Mouse (Mus musculus): Measurements from ENCODE around the gene Mpdu1. TPM values are rescaled to one million over a fixed set of nuclear protein-coding genes. Genes with fewer than 3 reads are reported as not detected.
"Not testable (repeated sequence)": the region's sequence is repeated elsewhere in the genome, so short reads cannot be mapped to it uniquely, and the experiment has no call there.

The Mpdu1 gene
- total RNA-seq, 2 experiments from 2014 or later = 7.5 to 9.5 TPM

- no peak for DNase-seq (ENCODE audit: low spot score)
Measured at GRCm38 (mm10) chr11:69665457-69665960, 3.1 kb upstream of the Mpdu1 start.

GRCm38 (mm10) chr11:69664841-69665240, 2.4 kb upstream of the Mpdu1 start:
- DNase-seq (ENCODE audit: low spot score) = no peak

GRCm38 (mm10) chr11:69663795-69664194, 1.4 kb upstream of the Mpdu1 start:
- peak; percentile 35 for DNase-seq (ENCODE audit: low spot score)

- no peak for DNase-seq (ENCODE audit: low spot score)
Measured at GRCm38 (mm10) chr11:69662967-69663671, 677 bp upstream of the Mpdu1 start.

- DNase-seq (ENCODE audit: low spot score) = no peak
Measured at GRCm38 (mm10) chr11:69661221-69661881, 1.1 kb downstream of the Mpdu1 start.

GRCm38 (mm10) chr11:69657462-69657881, 5.0 kb downstream of the Mpdu1 start:
- DNase-seq (ENCODE audit: low spot score) = no peak

GRCm38 (mm10) chr11:69656617-69657461, 5.6 kb downstream of the Mpdu1 start:
- peak; percentile 47 for DNase-seq (ENCODE audit: low spot score)

- no peak for DNase-seq (ENCODE audit: low spot score)
Measured at GRCm38 (mm10) chr11:69656065-69656455, 6.4 kb downstream of the Mpdu1 start.

- peak; percentile 45 for DNase-seq (ENCODE audit: low spot score)
Measured at GRCm38 (mm10) chr11:69655264-69656064, 7.0 kb downstream of the Mpdu1 start, which contains the start of gene Sox15. Sox15 (plus strand) TSS chr11:69655314.

GRCm38 (mm10) chr11:69654760-69655159, 7.7 kb downstream of the Mpdu1 start:
- DNase-seq (ENCODE audit: low spot score) = no peak

- DNase-seq (ENCODE audit: low spot score) = no peak
Measured at GRCm38 (mm10) chr11:69653399-69653798, 9.0 kb downstream of the Mpdu1 start.

- DNase-seq (ENCODE audit: low spot score) = no peak
Measured at GRCm38 (mm10) chr11:69645860-69646259, 16.6 kb downstream of the Mpdu1 start.

- no peak for DNase-seq (ENCODE audit: low spot score)
Measured at GRCm38 (mm10) chr11:69635471-69635870, 27.0 kb downstream of the Mpdu1 start.

- DNase-seq (ENCODE audit: low spot score) = peak; percentile 41
Measured at GRCm38 (mm10) chr11:69633128-69633866, 29.1 kb downstream of the Mpdu1 start.

- DNase-seq (ENCODE audit: low spot score) = peak; percentile 100
Measured at GRCm38 (mm10) chr11:69632284-69633089, 30.0 kb downstream of the Mpdu1 start, which contains the start of gene Fxr2. Fxr2 (plus strand) TSS chr11:69632990.

- DNase-seq (ENCODE audit: low spot score) = no peak
Measured at GRCm38 (mm10) chr11:69629802-69630201, 32.6 kb downstream of the Mpdu1 start.

GRCm38 (mm10) chr11:69628286-69628685, 34.2 kb downstream of the Mpdu1 start:
- DNase-seq (ENCODE audit: low spot score) = peak; percentile 68

- not testable (repeated sequence) for DNase-seq (ENCODE audit: low spot score)
Measured at GRCm38 (mm10) chr11:69624339-69624738, 38.1 kb downstream of the Mpdu1 start.

- no peak for DNase-seq (ENCODE audit: low spot score)
Measured at GRCm38 (mm10) chr11:69623006-69623405, 39.4 kb downstream of the Mpdu1 start.
